Mouse (Mus musculus) megakaryocyte, embryonic 14.5 days (primary cell): ENCODE data around the gene Cacna2d4.

ENCODE experiments used
- FLI1 ChIP-seq: IDR thresholded peaks from 2 replicates; pipeline ENCODE4 v1.6.1; 2012; ENCODE audit warnings: low read length, inconsistent platforms, mixed read lengths
- GATA1 ChIP-seq: IDR thresholded peaks from 3 replicates; pipeline ENCODE4 v1.6.1; 2012; ENCODE audit warnings: mixed read lengths, low read length, inconsistent platforms, borderline replicate concordance

GRCm38 (mm10) chr6:119319358-119319757 lies 83.0 kb downstream of the Cacna2d4 start:
- no peak for TF ChIP-seq GATA1
- TF ChIP-seq FLI1: no peak
